Mouse (Mus musculus): ENCODE measurements around the gene Dand5. TPM values are rescaled to one million over a fixed set of nuclear protein-coding genes. Genes with fewer than 3 reads are reported as not detected.

The Dand5 gene
- polyA plus RNA-seq, 1 experiment: 1.8 TPM

- Histone ChIP-seq H3K27ac (ENCODE audit: insufficient read depth, low read length) (no peak overlapping the region), H3K4me3 (ENCODE audit: extremely low read depth, insufficient read depth, insufficient read length) (no peak overlapping the region), H3K27me3 (ENCODE audit: control insufficient read depth, insufficient read depth, low read length) (peaks cover 2% of the 10 kb centered on the region; the same call in 1 of the 2 replicates), H3K36me3 (ENCODE audit: control insufficient read depth, insufficient read depth, low read length) (no peaks in the 10 kb centered on the region), H3K4me1 (ENCODE audit: control insufficient read depth, insufficient read depth, insufficient read length) (no peaks in the 10 kb centered on the region)
- no peak for DNase-seq (ENCODE audit: low read depth in 1 of 2, low spot score in 2 of 2)
- 90% methylated on average over 9 of the region's 9 CpGs for WGBS
- no peak for TF ChIP-seq CTCF (IDR thresholded peaks at IDR 0.05; ENCODE audit: extremely low read depth, insufficient read depth, insufficient read length, insufficient replicate concordance)
- no peak for TF ChIP-seq POLR2A (IDR thresholded peaks at IDR 0.05; ENCODE audit: low read depth, low read length)
Observed at GRCm38 (mm10) chr8:84793134-84793533, 29.5 kb downstream of the Dand5 start.

GRCm38 (mm10) chr8:84792429-84792947 is 30.1 kb downstream of the Dand5 start:
- no peaks in the 10 kb centered on the region for H3K27me3 ChIP-seq (ENCODE audit: control insufficient read depth, insufficient read depth, low read length)
- H3K27ac ChIP-seq (ENCODE audit: insufficient read depth, low read length): no peak overlapping the region
- no peak for TF ChIP-seq POLR2A (IDR thresholded peaks at IDR 0.05; ENCODE audit: low read depth, low read length)
- TF ChIP-seq CTCF (IDR thresholded peaks at IDR 0.05; ENCODE audit: extremely low read depth, insufficient read depth, insufficient read length, insufficient replicate concordance): no peak

GRCm38 (mm10) chr8:84790537-84790936 is 32.1 kb downstream of the Dand5 start:
- TF ChIP-seq CTCF (IDR thresholded peaks at IDR 0.05; ENCODE audit: extremely low read depth, insufficient read depth, insufficient read length, insufficient replicate concordance) (no peak), POLR2A (IDR thresholded peaks at IDR 0.05; ENCODE audit: low read depth, low read length) (no peak)
- no peak overlapping the region for H3K4me3 ChIP-seq (ENCODE audit: extremely low read depth, insufficient read depth, insufficient read length)
- H3K27ac ChIP-seq (ENCODE audit: insufficient read depth, low read length): no peak overlapping the region
- no peaks in the 10 kb centered on the region for H3K36me3 ChIP-seq (ENCODE audit: control insufficient read depth, insufficient read depth, low read length)
- DNase-seq (ENCODE audit: low read depth in 1 of 2, low spot score in 2 of 2): no peak
- H3K27me3 ChIP-seq (ENCODE audit: control insufficient read depth, insufficient read depth, low read length): no peaks in the 10 kb centered on the region
- 87% methylated on average over 2 of the region's 2 CpGs for WGBS
- H3K4me1 ChIP-seq (ENCODE audit: control insufficient read depth, insufficient read depth, insufficient read length): no peaks in the 10 kb centered on the region

More at GRCm38 (mm10) chr8:84792429-84792947, 30.1 kb downstream of the Dand5 start:
- WGBS: 92% methylated on average over 12 of the region's 12 CpGs
- no peak for DNase-seq (ENCODE audit: low read depth in 1 of 2, low spot score in 2 of 2)
- Histone ChIP-seq H3K36me3 (ENCODE audit: control insufficient read depth, insufficient read depth, low read length) (no peaks in the 10 kb centered on the region), H3K4me1 (ENCODE audit: control insufficient read depth, insufficient read depth, insufficient read length) (no peaks in the 10 kb centered on the region), H3K4me3 (ENCODE audit: extremely low read depth, insufficient read depth, insufficient read length) (no peak overlapping the region)

- DNase-seq (ENCODE audit: low read depth in 1 of 2, low spot score in 2 of 2): no peak
- Histone ChIP-seq H3K4me3 (ENCODE audit: extremely low read depth, insufficient read depth, insufficient read length) (no peak overlapping the region), H3K27me3 (ENCODE audit: control insufficient read depth, insufficient read depth, low read length) (peaks cover under 1% of the 10 kb centered on the region; the same call in 1 of the 2 replicates), H3K36me3 (ENCODE audit: control insufficient read depth, insufficient read depth, low read length) (no peaks in the 10 kb centered on the region), H3K4me1 (ENCODE audit: control insufficient read depth, insufficient read depth, insufficient read length) (no peaks in the 10 kb centered on the region), H3K27ac (ENCODE audit: insufficient read depth, low read length) (no peak overlapping the region)
- no peak for TF ChIP-seq POLR2A (IDR thresholded peaks at IDR 0.05; ENCODE audit: low read depth, low read length)
- no peak for TF ChIP-seq CTCF (IDR thresholded peaks at IDR 0.05; ENCODE audit: extremely low read depth, insufficient read depth, insufficient read length, insufficient replicate concordance)
- 89% methylated on average over 9 of the region's 9 CpGs for WGBS
Observed at GRCm38 (mm10) chr8:84789855-84790486, 32.7 kb downstream of the Dand5 start.

GRCm38 (mm10) chr8:84789345-84789744 is 33.3 kb downstream of the Dand5 start:
- Histone ChIP-seq H3K4me1 (ENCODE audit: control insufficient read depth, insufficient read depth, insufficient read length) (no peaks in the 10 kb centered on the region), H3K36me3 (ENCODE audit: control insufficient read depth, insufficient read depth, low read length) (no peaks in the 10 kb centered on the region), H3K27me3 (ENCODE audit: control insufficient read depth, insufficient read depth, low read length) (peaks cover 5% of the 10 kb centered on the region; the same call in 1 of the 2 replicates), H3K4me3 (ENCODE audit: extremely low read depth, insufficient read depth, insufficient read length) (no peak overlapping the region), H3K27ac (ENCODE audit: insufficient read depth, low read length) (no peak overlapping the region)
- WGBS: 78% methylated on average over 5 of the region's 5 CpGs
- no peak for TF ChIP-seq POLR2A (IDR thresholded peaks at IDR 0.05; ENCODE audit: low read depth, low read length)
- no peak for TF ChIP-seq CTCF (IDR thresholded peaks at IDR 0.05; ENCODE audit: extremely low read depth, insufficient read depth, insufficient read length, insufficient replicate concordance)
- DNase-seq (ENCODE audit: low read depth in 1 of 2, low spot score in 2 of 2): no peak

- H3K4me3 ChIP-seq (ENCODE audit: extremely low read depth, insufficient read depth, insufficient read length): no peak overlapping the region
- TF ChIP-seq POLR2A (IDR thresholded peaks at IDR 0.05; ENCODE audit: low read depth, low read length): no peak
- no peak for TF ChIP-seq CTCF (IDR thresholded peaks at IDR 0.05; ENCODE audit: extremely low read depth, insufficient read depth, insufficient read length, insufficient replicate concordance)
- no peaks in the 10 kb centered on the region for H3K36me3 ChIP-seq (ENCODE audit: control insufficient read depth, insufficient read depth, low read length)
- H3K27ac ChIP-seq (ENCODE audit: insufficient read depth, low read length): no peak overlapping the region
- no peak for DNase-seq (ENCODE audit: low read depth in 1 of 2, low spot score in 2 of 2)
- 89% methylated on average over 11 of the region's 11 CpGs for WGBS
- no peaks in the 10 kb centered on the region for H3K4me1 ChIP-seq (ENCODE audit: control insufficient read depth, insufficient read depth, insufficient read length)
- H3K27me3 ChIP-seq (ENCODE audit: control insufficient read depth, insufficient read depth, low read length): peaks cover 7% of the 10 kb centered on the region; the same call in 1 of the 2 replicates
Observed at GRCm38 (mm10) chr8:84788896-84789295, 33.7 kb downstream of the Dand5 start.

Data from spleen, adult 2 months (tissue).